In genomic region chr4:40334841-40335240, GRCm38 (mm10) we compare ENCODE assay signal across 20 mouse cellular contexts. TPM values are rescaled to one million over a fixed set of nuclear protein-coding genes. Genes with fewer than 3 reads are reported as not detected.
DNase-seq lines count a peak whose midpoint lies in the region; ATAC-seq and TF ChIP-seq lines count a peak whose summit lies in the region.
"Had no signal": no experiment of that assay in that cellular context is flagged by ENCODE, and none has a peak within 500 bp of the region (broad histone marks: within the 10 kb centered on the region; RNA-seq: fewer than 3 reads in every experiment).

No protein-coding gene starts in this region.

- H3K79me2 ChIP-seq in heart, adult 2 months (replicated peaks; ENCODE audit: control insufficient read depth, insufficient read depth, low read length) = no peaks in the 10 kb centered on the region

- no peaks in the 10 kb centered on the region for H3K9me3 ChIP-seq in lung, postnatal 0 days (ENCODE audit: low read length)
- no peaks in the 10 kb centered on the region for H3K9me3 ChIP-seq in kidney, embryonic 16.5 days (ENCODE audit: low read length)
- H3K9me3 ChIP-seq: embryonic facial prominence, embryonic 15.5 days; heart, embryonic 15.5 days; hindbrain, embryonic 12.5 days; liver, embryonic 12.5 days; neural tube, embryonic 12.5 days had no signal

- TF ChIP-seq EP300 in heart, adult 2 months (IDR thresholded peaks at IDR 0.05; ENCODE audit: insufficient read depth, low read depth, low read length) = no peak
- TF ChIP-seq EP300 in lung, postnatal 0 days (IDR thresholded peaks at IDR 0.05) = no peak

- peak; percentile 52 for TF ChIP-seq CTCF in heart, adult 2 months (IDR thresholded peaks at IDR 0.05)
- no peak for TF ChIP-seq CTCF in lung, postnatal 0 days (IDR thresholded peaks at IDR 0.05)

- 49% methylated on average over 1 of the region's 1 CpGs for WGBS in heart, adult 2 months
- 52% methylated on average over 1 of the region's 1 CpGs for WGBS in lung, postnatal 0 days
- 52% methylated on average over 1 of the region's 1 CpGs for WGBS in kidney, embryonic 16.5 days

- DNase-seq in heart, adult 2 months = no peak
- DNase-seq in heart, postnatal 25 days (ENCODE audit: low spot score) = no peak
- DNase-seq in 416B (ENCODE audit: low read depth) (peak; percentile 74), NIH3T3 (ENCODE audit: low read depth) (peak; percentile 14)
- DNase-seq in lung, postnatal 0 days (ENCODE audit: low spot score) = no peak
- DNase-seq in frontal cortex, postnatal 25 days (ENCODE audit: low spot score in 2 of 2) = no peak
- DNase-seq: cerebellum, adult 9-11 months; heart, adult 11 months; kidney, adult 9 months; kidney, postnatal 4 days; layer of hippocampus, postnatal 36 days; left cerebral cortex, postnatal 4 days; thymus, adult 2 months had no signal

- no peak for TF ChIP-seq POLR2A in heart, adult 2 months (IDR thresholded peaks at IDR 0.05; ENCODE audit: insufficient read depth, low read depth, low read length)

- peaks cover 1% of the 10 kb centered on the region; the same call in 1 of the 2 replicates for H3K4me1 ChIP-seq in heart, adult 2 months (ENCODE audit: control insufficient read depth, insufficient read depth, low read length)
- H3K4me1 ChIP-seq in lung, postnatal 0 days (ENCODE audit: insufficient read depth, low read depth, low read length) = no peaks in the 10 kb centered on the region
- H3K4me1 ChIP-seq in kidney, embryonic 16.5 days (ENCODE audit: insufficient read depth, low read length) = no peaks in the 10 kb centered on the region
- H3K4me1 ChIP-seq: embryonic facial prominence, embryonic 15.5 days; hindbrain, embryonic 12.5 days; neural tube, embryonic 12.5 days had no signal

- intact Hi-C loops in heart, adult 2 months (cut with DNase I) = no loop called here
- intact Hi-C loops in heart, postnatal 25 days (cut with DNase I) = no loop called here

- H3K27me3 ChIP-seq in heart, adult 2 months (ENCODE audit: control insufficient read depth, insufficient read depth, low read length) = no peaks in the 10 kb centered on the region
- no peaks in the 10 kb centered on the region for H3K27me3 ChIP-seq in lung, postnatal 0 days (replicated peaks; ENCODE audit: insufficient read depth, low read length)
- no peaks in the 10 kb centered on the region for H3K27me3 ChIP-seq in kidney, embryonic 16.5 days (ENCODE audit: insufficient read depth, low read length)
- H3K27me3 ChIP-seq: embryonic facial prominence, embryonic 15.5 days; heart, embryonic 15.5 days; hindbrain, embryonic 12.5 days; liver, embryonic 12.5 days; neural tube, embryonic 12.5 days had no signal

- H3K4me3 ChIP-seq in heart, adult 2 months = no peak overlapping the region
- H3K4me3 ChIP-seq in lung, postnatal 0 days (ENCODE audit: low read depth, low read length) = no peak overlapping the region
- H3K4me3 ChIP-seq in kidney, embryonic 16.5 days (ENCODE audit: low read length) = no peak overlapping the region
- H3K4me3 ChIP-seq: embryonic facial prominence, embryonic 15.5 days; heart, embryonic 15.5 days; hindbrain, embryonic 12.5 days; liver, embryonic 12.5 days; neural tube, embryonic 12.5 days had no signal

- ATAC-seq in megakaryocyte, adult 5-6 weeks (ENCODE audit: poor library complexity, severe bottlenecking) = peak; percentile 71
- no peak for ATAC-seq in lung, postnatal 0 days
- ATAC-seq in kidney, embryonic 16.5 days (ENCODE audit: low FRiP score, low TSS enrichment) = no peak
- ATAC-seq: liver, embryonic 12.5 days had no signal

- no peak overlapping the region for H3K4me2 ChIP-seq in lung, postnatal 0 days (replicated peaks; ENCODE audit: low read depth, low read length)
- no peak overlapping the region for H3K4me2 ChIP-seq in kidney, embryonic 16.5 days (replicated peaks; ENCODE audit: low read depth, low read length)
- H3K4me2 ChIP-seq: embryonic facial prominence, embryonic 15.5 days; heart, embryonic 15.5 days; hindbrain, embryonic 12.5 days; liver, embryonic 12.5 days; neural tube, embryonic 12.5 days had no signal

- no peak overlapping the region for H3K9ac ChIP-seq in heart, adult 2 months (ENCODE audit: low read depth, low read length)
- H3K9ac ChIP-seq in lung, postnatal 0 days (replicated peaks; ENCODE audit: low read depth) = no peak overlapping the region
- H3K9ac ChIP-seq in kidney, embryonic 16.5 days (replicated peaks; ENCODE audit: low read length) = no peak overlapping the region
- H3K9ac ChIP-seq: embryonic facial prominence, embryonic 15.5 days; heart, embryonic 15.5 days; hindbrain, embryonic 12.5 days; liver, embryonic 12.5 days; neural tube, embryonic 12.5 days had no signal

- H3K27ac ChIP-seq in heart, adult 2 months = no peak overlapping the region
- no peak overlapping the region for H3K27ac ChIP-seq in lung, postnatal 0 days (ENCODE audit: low read length)
- H3K27ac ChIP-seq in kidney, embryonic 16.5 days (ENCODE audit: low read length) = no peak overlapping the region
- H3K27ac ChIP-seq: embryonic facial prominence, embryonic 15.5 days; heart, embryonic 15.5 days; hindbrain, embryonic 12.5 days; liver, embryonic 12.5 days; neural tube, embryonic 12.5 days had no signal

- H3K36me3 ChIP-seq in heart, adult 2 months (ENCODE audit: control insufficient read depth, insufficient read depth, low read length) = no peaks in the 10 kb centered on the region
- H3K36me3 ChIP-seq in lung, postnatal 0 days (ENCODE audit: insufficient read depth, low read length) = no peaks in the 10 kb centered on the region
- H3K36me3 ChIP-seq in kidney, embryonic 16.5 days (ENCODE audit: insufficient read depth, low read length) = no peaks in the 10 kb centered on the region
- H3K36me3 ChIP-seq: embryonic facial prominence, embryonic 15.5 days; heart, embryonic 15.5 days; hindbrain, embryonic 12.5 days; liver, embryonic 12.5 days; neural tube, embryonic 12.5 days had no signal

RNA-seq across cellular contexts. Expression of gene Ndufb6, which starts 55.6 kb away (rescaled TPM):
- total RNA-seq in heart, adult 2 months (2021) = 100 to 1,000 TPM; 435 to 533 TPM
- 320 and 386 TPM in 2 replicates for polyA plus RNA-seq in heart, adult 2 months (2012; rRNA removed)
- 100 to 1,000 TPM; 524 to 552 TPM for total RNA-seq in heart, postnatal 25 days (2021)
- total RNA-seq in megakaryocyte, adult 5-6 weeks (2015) = 107 and 117 TPM in 2 replicates
- total RNA-seq in megakaryocyte, adult 5-6 weeks (2017) = 33.3 and 47.0 TPM in 2 replicates
- polyA plus RNA-seq in lung, postnatal 0 days (2015; fragmentation: Nextera tagmentation; extraction: Ambion mirVana) = 207 and 222 TPM in 2 replicates
- 353 and 371 TPM in 2 replicates for polyA plus RNA-seq in kidney, embryonic 16.5 days (2015; fragmentation: Nextera tagmentation; extraction: Ambion mirVana)

Comparison
In these comparisons a context has a peak if more than half of its experiments do, and no peak if none do; other contexts are left out.
1. DNase-seq: peak in 416B (single experiment) and NIH3T3 (single experiment); none in heart, adult 2 months (0 of 2), heart, postnatal 25 days (single experiment), lung, postnatal 0 days (single experiment) and frontal cortex, postnatal 25 days (0 of 2).